Mouse (Mus musculus): Measurements from ENCODE around the gene 9430097D07Rik. TPM values are rescaled to one million over a fixed set of nuclear protein-coding genes. Genes with fewer than 3 reads are reported as not detected.

Gene 9430097D07Rik
- polyA plus RNA-seq (2015; fragmentation: Nextera tagmentation; extraction: Ambion mirVana) = 0.18 TPM in 1 of 2 replicates, not detected in the other

DNA sequence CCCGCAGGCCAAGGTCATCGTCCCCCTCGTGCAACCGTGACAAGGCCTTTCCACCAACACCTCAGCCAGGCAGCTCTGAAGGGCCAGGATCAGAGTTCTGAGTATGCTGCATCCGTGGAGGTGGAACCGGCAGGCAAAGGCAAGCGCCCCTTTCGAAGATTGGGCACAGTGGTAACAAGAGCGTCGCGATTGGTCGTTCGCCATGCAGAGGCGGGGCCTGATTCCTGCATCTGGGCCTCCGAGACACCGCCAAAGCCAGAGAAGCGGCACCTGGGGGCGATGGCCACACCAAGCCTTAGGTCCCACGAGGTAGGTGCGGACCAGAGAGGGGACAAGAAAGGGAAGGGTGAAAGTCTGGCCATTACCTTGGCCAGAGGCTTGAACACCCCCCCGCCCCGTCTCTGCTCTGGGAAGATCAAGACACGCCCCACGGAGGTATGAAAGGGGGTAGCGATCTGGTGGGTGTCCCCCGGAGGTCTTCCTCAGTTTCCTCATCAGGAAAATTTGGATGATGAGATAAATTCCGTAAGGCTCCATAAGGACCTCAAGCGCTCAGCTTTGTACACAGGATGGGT, at the start of gene 9430097D07Rik:
TSS of gene 9430097D07Rik (minus strand) at position 99 of the 575 bp plus-strand sequence.
- peaks cover 13% of the 10 kb centered on the region; the same call in 1 of the 2 replicates for H3K36me3 ChIP-seq
- H3K27ac ChIP-seq = no peak within 1 kb of the TSS
- peak within 1 kb of the TSS; percentile 68 for H3K9ac ChIP-seq
- H3K4me3 ChIP-seq = peak within 1 kb of the TSS; percentile 55
- H3K4me2 ChIP-seq = peak within 1 kb of the TSS; percentile 97
- ATAC-seq (ENCODE audit: insufficient number of reproducible peaks, insufficient read depth, low FRiP score, low TSS enrichment, low read depth) = 0 out of 2 replicates have a peak, but pooled peaks have one; percentile 40
- H3K9me3 ChIP-seq = no peaks in the 10 kb centered on the region
- 4% methylated on average over 28 of the region's 28 CpGs for WGBS
- H3K4me1 ChIP-seq = peaks cover 28% of the 10 kb centered on the region
- H3K27me3 ChIP-seq = peaks cover 31% of the 10 kb centered on the region

- ATAC-seq (ENCODE audit: insufficient number of reproducible peaks, insufficient read depth, low FRiP score, low TSS enrichment, low read depth) = no peak
- H3K27ac ChIP-seq = peak overlapping the region; percentile 75; the same call in 1 of the 2 replicates
- no peak overlapping the region for H3K4me3 ChIP-seq
- H3K4me2 ChIP-seq = no peak overlapping the region
- H3K4me1 ChIP-seq = peaks cover 77% of the 10 kb centered on the region
- H3K9me3 ChIP-seq = no peaks in the 10 kb centered on the region
- H3K9ac ChIP-seq = peak overlapping the region; percentile 44; the same call in 1 of the 2 replicates
- H3K27me3 ChIP-seq = no peaks in the 10 kb centered on the region
- WGBS = 74% methylated on average over 5 of the region's 5 CpGs
- peaks cover 3% of the 10 kb centered on the region for H3K36me3 ChIP-seq
Observed at GRCm38 (mm10) chr2:32624111-32624748, 48.7 kb upstream of the 9430097D07Rik start.

GRCm38 (mm10) chr2:32621517-32621859, 46.0 kb upstream of the 9430097D07Rik start, which contains the start of gene Ak1:
Gene Ak1 (plus strand): TSS chr2:32621758.
- H3K4me1 ChIP-seq = peaks cover 61% of the 10 kb centered on the region
- no peaks in the 10 kb centered on the region for H3K27me3 ChIP-seq
- peak within 1 kb of the TSS; percentile 41 for H3K9ac ChIP-seq
- H3K4me3 ChIP-seq = no peak within 1 kb of the TSS
- peak within 1 kb of the TSS; percentile 86 for H3K27ac ChIP-seq
- no peak for ATAC-seq (ENCODE audit: insufficient number of reproducible peaks, insufficient read depth, low FRiP score, low TSS enrichment, low read depth)
- peaks cover 29% of the 10 kb centered on the region for H3K36me3 ChIP-seq
- H3K9me3 ChIP-seq = no peaks in the 10 kb centered on the region
- 16% methylated on average over 7 of the region's 7 CpGs for WGBS
- peak within 1 kb of the TSS; percentile 3; the same call in 1 of the 2 replicates for H3K4me2 ChIP-seq

GRCm38 (mm10) chr2:32620682-32621516, 45.4 kb upstream of the 9430097D07Rik start:
- Histone ChIP-seq H3K27me3 (no peaks in the 10 kb centered on the region), H3K9ac (peak overlapping the region; percentile 41), H3K9me3 (no peaks in the 10 kb centered on the region), H3K36me3 (peaks cover 33% of the 10 kb centered on the region), H3K4me2 (peak overlapping the region; percentile 3; the same call in 1 of the 2 replicates), H3K4me3 (no peak overlapping the region), H3K4me1 (peaks cover 55% of the 10 kb centered on the region), H3K27ac (peak overlapping the region; percentile 86)
- 15% methylated on average over 4 of the region's 4 CpGs for whole genome bisulfite sequencing
- ATAC-seq (ENCODE audit: insufficient number of reproducible peaks, insufficient read depth, low FRiP score, low TSS enrichment, low read depth) = no peak

GRCm38 (mm10) chr2:32618051-32618450, 42.6 kb upstream of the 9430097D07Rik start:
- peaks cover 54% of the 10 kb centered on the region for H3K36me3 ChIP-seq
- no peak overlapping the region for H3K4me3 ChIP-seq
- no peak overlapping the region for H3K27ac ChIP-seq
- no peak for ATAC-seq (ENCODE audit: insufficient number of reproducible peaks, insufficient read depth, low FRiP score, low TSS enrichment, low read depth)
- peaks cover 34% of the 10 kb centered on the region for H3K4me1 ChIP-seq
- no peaks in the 10 kb centered on the region for H3K9me3 ChIP-seq
- no peak overlapping the region for H3K9ac ChIP-seq
- H3K4me2 ChIP-seq = no peak overlapping the region
- 70% methylated on average over 9 of the region's 9 CpGs for WGBS
- H3K27me3 ChIP-seq = no peaks in the 10 kb centered on the region

DNA sequence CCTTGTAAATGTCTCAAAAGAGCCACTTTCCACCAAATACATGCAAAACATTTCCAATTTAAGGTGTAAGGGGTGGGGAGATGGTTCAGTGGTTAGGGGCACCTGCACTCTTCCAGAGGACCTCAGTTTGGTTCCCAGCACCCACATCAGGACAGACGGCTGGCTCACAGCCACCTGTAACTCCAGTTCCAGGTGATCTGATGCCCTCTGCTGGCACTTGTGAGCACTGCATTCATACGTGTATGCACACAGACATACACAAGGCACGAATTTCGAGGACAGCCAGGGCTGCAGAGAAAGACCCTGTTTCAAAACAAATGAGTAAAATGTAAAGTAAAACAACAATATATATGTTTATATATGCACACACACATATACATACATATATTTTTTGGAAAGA, 42.1 kb upstream of the 9430097D07Rik start:
- H3K4me3 ChIP-seq = no peak overlapping the region
- H3K9ac ChIP-seq = no peak overlapping the region
- no peaks in the 10 kb centered on the region for H3K9me3 ChIP-seq
- no peak for ATAC-seq (ENCODE audit: insufficient number of reproducible peaks, insufficient read depth, low FRiP score, low TSS enrichment, low read depth)
- H3K4me1 ChIP-seq = peaks cover 34% of the 10 kb centered on the region
- peaks cover 59% of the 10 kb centered on the region for H3K36me3 ChIP-seq
- WGBS = 92% methylated on average over 4 of the region's 4 CpGs
- no peaks in the 10 kb centered on the region for H3K27me3 ChIP-seq
- H3K27ac ChIP-seq = no peak overlapping the region
- no peak overlapping the region for H3K4me2 ChIP-seq

DNA sequence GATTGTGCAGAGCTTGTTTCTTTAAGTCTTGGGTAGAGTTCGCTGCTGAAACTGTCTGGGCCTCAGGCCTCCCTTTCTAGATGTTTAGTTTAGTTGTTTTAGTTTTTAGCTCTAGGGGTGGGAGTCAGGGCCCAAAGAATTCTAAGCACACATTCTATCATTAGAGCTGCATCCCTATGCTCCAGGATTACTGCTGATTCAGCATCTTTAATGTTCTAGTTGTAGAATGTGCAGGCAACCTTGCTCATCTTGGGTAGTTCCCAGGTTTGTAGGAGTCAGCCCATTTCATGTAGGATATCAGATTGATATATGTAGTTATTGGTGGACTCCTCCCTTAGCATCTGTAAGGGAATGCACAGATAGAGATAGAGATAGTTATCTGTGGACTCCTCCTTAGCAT, 41.6 kb upstream of the 9430097D07Rik start:
- H3K27me3 ChIP-seq = no peaks in the 10 kb centered on the region
- H3K9me3 ChIP-seq = no peaks in the 10 kb centered on the region
- peaks cover 63% of the 10 kb centered on the region for H3K36me3 ChIP-seq
- no peak overlapping the region for H3K27ac ChIP-seq
- peaks cover 34% of the 10 kb centered on the region for H3K4me1 ChIP-seq
- H3K4me3 ChIP-seq = no peak overlapping the region
- no peak overlapping the region for H3K9ac ChIP-seq
- WGBS = 98% methylated on average over 1 of the region's 1 CpGs
- ATAC-seq (ENCODE audit: insufficient number of reproducible peaks, insufficient read depth, low FRiP score, low TSS enrichment, low read depth) = no peak
- no peak overlapping the region for H3K4me2 ChIP-seq

GRCm38 (mm10) chr2:32612274-32612673, 36.8 kb upstream of the 9430097D07Rik start:
- Histone ChIP-seq H3K4me2 (no peak overlapping the region), H3K4me3 (no peak overlapping the region), H3K27ac (no peak overlapping the region), H3K9ac (peak overlapping the region; percentile 27; the same call in 1 of the 2 replicates), H3K27me3 (no peaks in the 10 kb centered on the region), H3K9me3 (no peaks in the 10 kb centered on the region), H3K4me1 (peaks cover 39% of the 10 kb centered on the region), H3K36me3 (peaks cover 43% of the 10 kb centered on the region)
- no peak for ATAC-seq (ENCODE audit: insufficient number of reproducible peaks, insufficient read depth, low FRiP score, low TSS enrichment, low read depth)
- WGBS = 69% methylated on average over 26 of the region's 26 CpGs

GRCm38 (mm10) chr2:32610610-32611229, 35.2 kb upstream of the 9430097D07Rik start:
- Histone ChIP-seq H3K27ac (peak overlapping the region; percentile 66), H3K36me3 (peaks cover 32% of the 10 kb centered on the region), H3K4me3 (peak overlapping the region; percentile 40), H3K9me3 (no peaks in the 10 kb centered on the region), H3K4me2 (peak overlapping the region; percentile 58), H3K4me1 (peaks cover 44% of the 10 kb centered on the region), H3K27me3 (no peaks in the 10 kb centered on the region), H3K9ac (peak overlapping the region; percentile 22; the same call in 1 of the 2 replicates)
- 15% methylated on average over 23 of the region's 23 CpGs for WGBS
- no peak for ATAC-seq (ENCODE audit: insufficient number of reproducible peaks, insufficient read depth, low FRiP score, low TSS enrichment, low read depth)

- peak overlapping the region; percentile 74 for H3K4me3 ChIP-seq
- H3K27ac ChIP-seq = peak overlapping the region; percentile 80
- 38% methylated on average over 18 of the region's 18 CpGs for WGBS
- H3K27me3 ChIP-seq = no peaks in the 10 kb centered on the region
- peak overlapping the region; percentile 85 for H3K4me2 ChIP-seq
- H3K36me3 ChIP-seq = peaks cover 18% of the 10 kb centered on the region
- H3K9ac ChIP-seq = 0 out of 2 replicates have a peak overlapping the region, but pooled peaks have one; percentile 49
- peaks cover 44% of the 10 kb centered on the region for H3K4me1 ChIP-seq
- no peak for ATAC-seq (ENCODE audit: insufficient number of reproducible peaks, insufficient read depth, low FRiP score, low TSS enrichment, low read depth)
- H3K9me3 ChIP-seq = no peaks in the 10 kb centered on the region
Observed at GRCm38 (mm10) chr2:32608778-32609435, 33.4 kb upstream of the 9430097D07Rik start.

Measured in embryonic facial prominence, embryonic 13.5 days (tissue).